Mouse (Mus musculus): ENCODE measurements at regions not wholly inside any gene's neighbourhood (a gene's known extent, or its start where the extent isn't known, plus 50 kb on each side); places are given as distances from the start of the nearest gene placed in this dataset.
"Not testable (repeated sequence)": the region's sequence is repeated elsewhere in the genome, so short reads cannot be mapped to it uniquely, and the experiment has no call there.

DNA sequence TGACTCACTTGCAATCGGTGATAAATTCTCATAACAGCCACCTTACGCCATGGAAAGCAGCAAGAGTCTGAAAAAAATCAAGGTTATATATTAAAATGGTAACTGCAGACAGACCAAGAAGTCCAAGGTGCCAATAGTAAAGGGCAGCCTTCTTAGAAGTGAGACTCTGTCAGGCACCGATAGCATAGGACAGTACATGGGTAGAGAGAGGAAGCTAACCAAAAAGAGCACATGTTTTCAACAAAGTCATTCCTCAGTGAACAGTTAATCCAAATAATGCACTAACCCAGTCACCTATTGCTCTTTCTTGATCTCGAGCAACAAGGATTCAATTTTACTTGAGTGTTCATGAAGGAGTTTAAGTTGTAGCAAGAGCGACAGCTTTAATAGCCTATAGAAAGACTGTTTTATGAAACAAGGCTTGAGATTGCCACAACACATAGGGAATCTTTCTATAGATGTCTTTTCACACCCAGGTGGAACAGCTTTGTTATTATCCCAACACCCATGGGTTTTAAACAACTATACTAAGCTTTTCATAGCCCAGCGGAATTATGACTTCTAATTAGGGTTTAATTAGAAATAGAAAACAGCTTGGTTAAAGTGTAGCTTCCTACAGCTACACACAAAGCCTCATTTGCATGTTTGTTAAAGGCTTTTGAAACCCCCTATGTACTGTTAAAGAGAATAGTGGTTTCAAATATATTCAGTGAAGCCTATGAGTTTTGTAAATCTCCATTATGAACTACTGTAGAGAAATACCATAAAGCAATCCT, 269.9 kb downstream of the Htr7 start:
- ATAC-seq (ENCODE audit: insufficient read depth, low read depth) (no peak), DNase-seq (ENCODE audit: low spot score) (no peak)
- TF ChIP-seq CTCF (IDR thresholded peaks at IDR 0.05; ENCODE audit: low read depth), result no peak
- TF ChIP-seq EP300 (IDR thresholded peaks at IDR 0.05; ENCODE audit: low read depth), result no peak
- H3K4me3 ChIP-seq (ENCODE audit: low read depth, low read length), result no peak overlapping the region
- H3K9ac ChIP-seq (replicated peaks; ENCODE audit: low read depth, low read length), result no peak overlapping the region
- H3K27me3 ChIP-seq (ENCODE audit: control insufficient read depth, insufficient read depth, low read length), result no peaks in the 10 kb centered on the region
- H3K9me3 ChIP-seq (replicated peaks; ENCODE audit: control insufficient read depth, low read length), result no peaks in the 10 kb centered on the region
- no peak overlapping the region for H3K4me2 ChIP-seq (ENCODE audit: low read depth, low read length)
- no peak overlapping the region for H3K27ac ChIP-seq (ENCODE audit: low read depth)
- no peaks in the 10 kb centered on the region for H3K4me1 ChIP-seq (ENCODE audit: control insufficient read depth, insufficient read depth)
- 80% methylated on average over 6 of the region's 6 CpGs for WGBS
- H3K36me3 ChIP-seq (replicated peaks; ENCODE audit: control insufficient read depth, insufficient read depth, low read length), result no peaks in the 10 kb centered on the region

DNA sequence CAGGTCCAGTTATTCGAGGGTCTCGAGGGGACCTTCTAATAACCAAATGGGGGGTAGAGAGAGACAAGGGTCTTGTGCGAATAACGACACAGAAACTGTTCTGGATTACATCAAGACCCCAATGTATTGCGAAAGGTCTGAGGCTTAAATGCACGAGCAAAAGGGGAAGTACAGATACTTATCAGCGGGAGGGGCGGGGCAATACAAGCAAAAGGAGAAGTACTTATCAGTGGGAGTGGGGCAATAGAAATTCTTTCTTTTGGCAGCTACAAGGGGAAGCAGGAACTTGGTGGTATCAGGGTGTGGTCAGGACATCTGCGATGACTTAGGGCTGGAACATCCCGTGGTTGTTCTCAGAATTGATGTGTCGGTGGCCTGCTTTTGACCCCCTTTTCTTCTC, 295.6 kb downstream of the Htr7 start:
- not testable (repeated sequence) for H3K27ac ChIP-seq (ENCODE audit: low read depth); H3K9ac ChIP-seq (replicated peaks; ENCODE audit: low read depth, low read length); H3K9me3 ChIP-seq (replicated peaks; ENCODE audit: control insufficient read depth, low read length); DNase-seq (ENCODE audit: low spot score); ATAC-seq (ENCODE audit: insufficient read depth, low read depth); H3K4me3 ChIP-seq (ENCODE audit: low read depth, low read length); H3K27me3 ChIP-seq (ENCODE audit: control insufficient read depth, insufficient read depth, low read length); H3K36me3 ChIP-seq (replicated peaks; ENCODE audit: control insufficient read depth, insufficient read depth, low read length); H3K4me1 ChIP-seq (ENCODE audit: control insufficient read depth, insufficient read depth); H3K4me2 ChIP-seq (ENCODE audit: low read depth, low read length)
- 72% methylated on average over 11 of the region's 11 CpGs for WGBS

DNA sequence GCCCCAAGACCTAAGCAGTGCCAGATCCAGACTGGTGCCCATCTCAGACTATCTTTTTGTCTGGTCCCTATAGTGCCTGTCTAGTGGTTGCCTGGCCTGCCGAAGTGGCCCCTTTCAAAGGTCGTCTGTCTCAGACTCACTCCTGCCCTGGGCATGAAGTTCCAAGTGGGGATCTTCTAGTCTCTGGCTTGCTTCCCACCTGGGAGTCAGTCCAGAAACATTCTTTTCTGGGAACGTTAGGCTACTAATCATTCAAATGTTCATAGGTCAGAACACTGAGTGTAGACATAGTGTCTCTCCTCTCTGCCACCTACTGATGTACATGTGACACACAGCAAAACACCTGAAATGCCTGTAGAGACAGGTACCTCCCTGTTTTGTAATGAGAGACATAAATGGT, 297.6 kb downstream of the Htr7 start:
- no peak overlapping the region for H3K4me3 ChIP-seq (ENCODE audit: low read depth, low read length)
- no peaks in the 10 kb centered on the region for H3K36me3 ChIP-seq (replicated peaks; ENCODE audit: control insufficient read depth, insufficient read depth, low read length)
- no peaks in the 10 kb centered on the region for H3K4me1 ChIP-seq (ENCODE audit: control insufficient read depth, insufficient read depth)
- DNase-seq (ENCODE audit: low spot score), result no peak
- H3K27ac ChIP-seq (ENCODE audit: low read depth), result no peak overlapping the region
- ATAC-seq (ENCODE audit: insufficient read depth, low read depth), result peak; percentile 44
- TF ChIP-seq CTCF (IDR thresholded peaks at IDR 0.05; ENCODE audit: low read depth), result no peak
- TF ChIP-seq EP300 (IDR thresholded peaks at IDR 0.05; ENCODE audit: low read depth), result no peak
- WGBS, result 35% methylated on average over 3 of the region's 3 CpGs
- no peaks in the 10 kb centered on the region for H3K9me3 ChIP-seq (replicated peaks; ENCODE audit: control insufficient read depth, low read length)
- no peaks in the 10 kb centered on the region for H3K27me3 ChIP-seq (ENCODE audit: control insufficient read depth, insufficient read depth, low read length)
- no peak overlapping the region for H3K9ac ChIP-seq (replicated peaks; ENCODE audit: low read depth, low read length)
- H3K4me2 ChIP-seq (ENCODE audit: low read depth, low read length), result no peak overlapping the region

DNA sequence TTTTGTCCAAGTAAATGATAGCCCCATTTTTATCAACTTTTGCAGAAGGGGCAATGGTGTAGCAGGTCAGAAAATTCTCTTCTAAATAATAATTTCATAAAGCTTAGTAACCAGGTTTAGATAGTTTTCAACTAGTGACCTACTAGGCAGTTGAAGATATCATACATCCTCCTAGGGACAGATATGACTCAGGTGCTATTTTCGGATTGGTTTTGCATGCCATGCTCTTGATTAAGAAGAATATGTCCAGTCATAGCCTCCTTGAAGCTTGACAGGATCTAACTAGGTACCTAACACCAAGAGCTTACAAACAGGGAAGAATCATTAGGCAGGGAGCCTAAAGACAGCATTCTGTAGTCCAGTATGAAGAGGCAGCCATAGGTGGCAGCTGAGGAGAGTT, 301.8 kb downstream of the Htr7 start:
- WGBS, result 44% methylated on average over 1 of the region's 1 CpGs
- H3K4me3 ChIP-seq (ENCODE audit: low read depth, low read length), result no peak overlapping the region
- no peaks in the 10 kb centered on the region for H3K4me1 ChIP-seq (ENCODE audit: control insufficient read depth, insufficient read depth)
- DNase-seq (ENCODE audit: low spot score) (no peak), ATAC-seq (ENCODE audit: insufficient read depth, low read depth) (no peak)
- no peak overlapping the region for H3K27ac ChIP-seq (ENCODE audit: low read depth)
- no peak overlapping the region for H3K4me2 ChIP-seq (ENCODE audit: low read depth, low read length)
- H3K9me3 ChIP-seq (replicated peaks; ENCODE audit: control insufficient read depth, low read length), result no peaks in the 10 kb centered on the region
- H3K36me3 ChIP-seq (replicated peaks; ENCODE audit: control insufficient read depth, insufficient read depth, low read length), result no peaks in the 10 kb centered on the region
- no peaks in the 10 kb centered on the region for H3K27me3 ChIP-seq (ENCODE audit: control insufficient read depth, insufficient read depth, low read length)
- TF ChIP-seq EP300 (IDR thresholded peaks at IDR 0.05; ENCODE audit: low read depth), result no peak
- TF ChIP-seq CTCF (IDR thresholded peaks at IDR 0.05; ENCODE audit: low read depth), result no peak
- no peak overlapping the region for H3K9ac ChIP-seq (replicated peaks; ENCODE audit: low read depth, low read length)

DNA sequence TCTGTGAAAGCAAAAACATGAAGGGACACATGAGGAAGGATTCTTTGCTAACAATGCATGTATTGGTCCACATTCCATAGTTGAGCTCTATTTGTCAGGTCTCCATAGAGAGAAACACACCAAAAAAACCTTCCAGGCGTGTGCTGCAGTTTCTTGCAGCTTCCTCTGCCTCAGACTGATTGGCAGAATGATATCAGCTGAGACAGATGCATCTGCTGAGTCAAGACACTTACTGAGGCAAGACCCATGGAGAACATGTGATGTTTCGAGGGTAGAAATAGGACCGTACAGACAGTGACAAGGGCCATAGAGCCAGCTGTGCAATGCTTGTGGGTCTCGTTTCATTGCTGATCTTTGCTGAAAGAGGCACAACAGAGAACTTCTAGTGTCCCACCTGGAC, 321.6 kb downstream of the Htr7 start:
- Histone ChIP-seq H3K4me3 (ENCODE audit: low read depth, low read length) (no peak overlapping the region), H3K4me2 (ENCODE audit: low read depth, low read length) (no peak overlapping the region), H3K27me3 (ENCODE audit: control insufficient read depth, insufficient read depth, low read length) (no peaks in the 10 kb centered on the region), H3K9ac (replicated peaks; ENCODE audit: low read depth, low read length) (no peak overlapping the region), H3K4me1 (ENCODE audit: control insufficient read depth, insufficient read depth) (no peaks in the 10 kb centered on the region), H3K9me3 (replicated peaks; ENCODE audit: control insufficient read depth, low read length) (no peaks in the 10 kb centered on the region), H3K36me3 (replicated peaks; ENCODE audit: control insufficient read depth, insufficient read depth, low read length) (no peaks in the 10 kb centered on the region), H3K27ac (ENCODE audit: low read depth) (no peak overlapping the region)
- no peak for TF ChIP-seq EP300 (IDR thresholded peaks at IDR 0.05; ENCODE audit: low read depth)
- no peak for ATAC-seq (ENCODE audit: insufficient read depth, low read depth)
- no peak for DNase-seq (ENCODE audit: low spot score)
- 55% methylated on average over 4 of the region's 4 CpGs for WGBS

DNA sequence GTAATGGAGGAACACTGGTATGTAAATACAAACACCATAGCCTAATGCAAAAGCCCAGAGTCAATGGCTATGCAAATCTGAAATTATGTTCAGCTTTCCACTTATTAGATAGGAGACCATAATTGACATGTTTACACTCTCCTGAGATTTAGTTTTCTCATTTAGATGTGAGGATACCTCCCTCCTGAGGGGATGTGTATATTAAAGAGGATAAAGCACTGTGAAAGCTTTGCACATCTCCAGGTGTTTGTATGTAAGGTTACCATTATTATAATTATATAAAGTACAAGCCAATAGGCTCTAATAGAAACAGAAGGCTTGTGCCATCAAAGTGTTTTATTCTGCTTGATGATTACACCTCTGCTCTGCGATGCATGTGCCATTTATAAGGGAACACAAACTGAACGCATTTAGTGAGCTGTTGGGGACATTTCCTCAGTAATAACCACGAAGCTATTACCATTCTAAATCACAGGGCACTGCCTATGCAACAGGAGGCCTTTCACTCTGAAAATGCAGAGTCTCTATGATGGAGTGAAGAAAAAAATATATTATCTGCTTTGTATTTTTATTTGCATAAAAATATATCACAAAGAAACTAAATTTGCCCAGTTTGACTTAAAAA, 328.8 kb downstream of the Htr7 start:
- Histone ChIP-seq H3K9ac (replicated peaks; ENCODE audit: low read depth, low read length) (no peak overlapping the region), H3K27me3 (ENCODE audit: control insufficient read depth, insufficient read depth, low read length) (no peaks in the 10 kb centered on the region), H3K4me2 (ENCODE audit: low read depth, low read length) (no peak overlapping the region), H3K27ac (ENCODE audit: low read depth) (no peak overlapping the region), H3K36me3 (replicated peaks; ENCODE audit: control insufficient read depth, insufficient read depth, low read length) (no peaks in the 10 kb centered on the region), H3K4me3 (ENCODE audit: low read depth, low read length) (no peak overlapping the region), H3K4me1 (ENCODE audit: control insufficient read depth, insufficient read depth) (no peaks in the 10 kb centered on the region), H3K9me3 (replicated peaks; ENCODE audit: control insufficient read depth, low read length) (no peaks in the 10 kb centered on the region)
- DNase-seq (ENCODE audit: low spot score), result no peak
- no peak for ATAC-seq (ENCODE audit: insufficient read depth, low read depth)
- no peak for TF ChIP-seq EP300 (IDR thresholded peaks at IDR 0.05; ENCODE audit: low read depth)
- TF ChIP-seq CTCF (IDR thresholded peaks at IDR 0.05; ENCODE audit: low read depth), result no peak
- WGBS, result 55% methylated on average over 3 of the region's 3 CpGs
